Mouse (Mus musculus): ENCODE results near the gene Ascc1.
"Not testable (repeated sequence)": the region's sequence is repeated elsewhere in the genome, so short reads cannot be mapped to it uniquely, and the experiment has no call there.

Ascc1 gene

GRCm38 (mm10) chr10:60110908-60111475 is 108.4 kb downstream of the Ascc1 start:
- DNase-seq (ENCODE audit: low read depth, low spot score): no peak

- DNase-seq (ENCODE audit: low read depth, low spot score): no peak
Measured at GRCm38 (mm10) chr10:60113965-60114690, 111.5 kb downstream of the Ascc1 start.

- peak; percentile 61 for DNase-seq (ENCODE audit: low read depth, low spot score)
Measured at GRCm38 (mm10) chr10:60115345-60116185, 113.0 kb downstream of the Ascc1 start.

GRCm38 (mm10) chr10:60116997-60117396 is 114.4 kb downstream of the Ascc1 start:
- DNase-seq (ENCODE audit: low read depth, low spot score): no peak

GRCm38 (mm10) chr10:60118464-60118863 is 115.9 kb downstream of the Ascc1 start:
- no peak for DNase-seq (ENCODE audit: low read depth, low spot score)

GRCm38 (mm10) chr10:60120630-60121029 is 118.0 kb downstream of the Ascc1 start:
- no peak for DNase-seq (ENCODE audit: low read depth, low spot score)

GRCm38 (mm10) chr10:60124078-60124477 is 121.5 kb downstream of the Ascc1 start:
- DNase-seq (ENCODE audit: low read depth, low spot score): no peak

GRCm38 (mm10) chr10:60125529-60126327 is 123.1 kb downstream of the Ascc1 start:
- DNase-seq (ENCODE audit: low read depth, low spot score): no peak

GRCm38 (mm10) chr10:60128287-60128686 is 125.7 kb downstream of the Ascc1 start:
- DNase-seq (ENCODE audit: low read depth, low spot score): no peak

GRCm38 (mm10) chr10:60130504-60130903 is 127.9 kb downstream of the Ascc1 start:
- DNase-seq (ENCODE audit: low read depth, low spot score): no peak

- no peak for DNase-seq (ENCODE audit: low read depth, low spot score)
Measured at GRCm38 (mm10) chr10:60133501-60133900, 130.9 kb downstream of the Ascc1 start.

GRCm38 (mm10) chr10:60134201-60134600 is 131.6 kb downstream of the Ascc1 start:
- no peak for DNase-seq (ENCODE audit: low read depth, low spot score)

GRCm38 (mm10) chr10:60136010-60136409 is 133.4 kb downstream of the Ascc1 start:
- not testable (repeated sequence) for DNase-seq (ENCODE audit: low read depth, low spot score)

- DNase-seq (ENCODE audit: low read depth, low spot score): no peak
Measured at GRCm38 (mm10) chr10:60136935-60137334, 134.3 kb downstream of the Ascc1 start.

- DNase-seq (ENCODE audit: low read depth, low spot score): no peak
Measured at GRCm38 (mm10) chr10:60138680-60139079, 136.1 kb downstream of the Ascc1 start.

GRCm38 (mm10) chr10:60140751-60141150 is 138.1 kb downstream of the Ascc1 start:
- no peak for DNase-seq (ENCODE audit: low read depth, low spot score)

- no peak for DNase-seq (ENCODE audit: low read depth, low spot score)
Measured at GRCm38 (mm10) chr10:60141656-60142160, 139.1 kb downstream of the Ascc1 start.

- DNase-seq (ENCODE audit: low read depth, low spot score): not testable (repeated sequence)
Measured at GRCm38 (mm10) chr10:60147510-60148047, 145.0 kb downstream of the Ascc1 start.

GRCm38 (mm10) chr10:60148087-60148486 is 145.5 kb downstream of the Ascc1 start:
- DNase-seq (ENCODE audit: low read depth, low spot score): peak; percentile 79
